Mouse (Mus musculus): ENCODE results near the gene Pnlip. TPM values are rescaled to one million over a fixed set of nuclear protein-coding genes. Genes with fewer than 3 reads are reported as not detected.
A peak's percentile ranks its signal among the peaks of the same experiment; 100 is the strongest.

Gene Pnlip
- total RNA-seq (2021) = under 1 TPM; 0.37 to 0.43 TPM

- no peak for DNase-seq
Observed at GRCm38 (mm10) chr19:58652198-58652597, at the start of gene Pnlip. Pnlip (plus strand) TSS chr19:58652498.

DNA sequence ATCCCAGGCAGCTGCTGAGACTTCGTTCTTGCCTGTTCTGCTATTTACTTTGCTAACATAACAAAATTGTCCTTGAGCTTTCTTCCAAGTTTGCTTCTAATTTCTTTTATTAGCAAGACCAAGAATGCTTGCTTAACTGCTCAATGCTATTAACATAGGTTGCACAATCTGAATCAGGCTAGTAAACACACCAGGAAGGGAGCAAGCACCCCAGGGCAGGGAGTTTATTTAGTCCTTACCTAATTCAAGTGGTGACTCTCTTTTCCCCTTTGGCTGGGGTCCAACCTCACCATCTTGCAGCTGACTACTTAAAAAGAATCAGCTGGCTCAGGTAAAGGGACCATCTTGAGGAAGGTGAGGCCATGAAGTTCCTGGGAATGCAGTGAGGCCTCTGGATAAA, 42.6 kb upstream of the Pnlip start:
- DNase-seq = no peak

GRCm38 (mm10) chr19:58612745-58613144, 39.6 kb upstream of the Pnlip start:
- DNase-seq = no peak

- DNase-seq = no peak
Observed at GRCm38 (mm10) chr19:58616606-58617005, 35.7 kb upstream of the Pnlip start.

DNA sequence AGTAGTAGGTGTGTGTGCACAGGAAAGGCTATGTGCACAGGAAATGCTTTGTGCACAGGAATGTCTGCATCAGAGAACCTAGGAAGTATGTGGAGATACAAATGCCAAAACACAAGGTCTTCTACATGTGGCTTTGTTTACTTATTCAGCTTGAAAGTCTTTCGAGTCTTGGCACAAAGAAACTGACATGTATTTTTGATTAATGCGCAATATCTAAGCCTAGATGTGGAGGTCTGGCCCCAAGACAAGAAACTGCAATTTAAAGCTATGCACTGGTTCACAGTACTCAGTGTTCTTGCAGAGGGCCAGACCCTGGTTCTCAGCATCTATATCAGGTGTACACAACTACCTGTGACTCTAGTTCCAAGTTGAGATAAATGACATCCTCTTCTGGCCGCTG, 31.6 kb upstream of the Pnlip start:
- no peak for DNase-seq

- DNase-seq = no peak
Observed at GRCm38 (mm10) chr19:58621646-58622045, 30.7 kb upstream of the Pnlip start.

GRCm38 (mm10) chr19:58624799-58625198, 27.5 kb upstream of the Pnlip start:
- no peak for DNase-seq

- DNase-seq = no peak
Observed at GRCm38 (mm10) chr19:58625254-58625947, 26.9 kb upstream of the Pnlip start.

DNA sequence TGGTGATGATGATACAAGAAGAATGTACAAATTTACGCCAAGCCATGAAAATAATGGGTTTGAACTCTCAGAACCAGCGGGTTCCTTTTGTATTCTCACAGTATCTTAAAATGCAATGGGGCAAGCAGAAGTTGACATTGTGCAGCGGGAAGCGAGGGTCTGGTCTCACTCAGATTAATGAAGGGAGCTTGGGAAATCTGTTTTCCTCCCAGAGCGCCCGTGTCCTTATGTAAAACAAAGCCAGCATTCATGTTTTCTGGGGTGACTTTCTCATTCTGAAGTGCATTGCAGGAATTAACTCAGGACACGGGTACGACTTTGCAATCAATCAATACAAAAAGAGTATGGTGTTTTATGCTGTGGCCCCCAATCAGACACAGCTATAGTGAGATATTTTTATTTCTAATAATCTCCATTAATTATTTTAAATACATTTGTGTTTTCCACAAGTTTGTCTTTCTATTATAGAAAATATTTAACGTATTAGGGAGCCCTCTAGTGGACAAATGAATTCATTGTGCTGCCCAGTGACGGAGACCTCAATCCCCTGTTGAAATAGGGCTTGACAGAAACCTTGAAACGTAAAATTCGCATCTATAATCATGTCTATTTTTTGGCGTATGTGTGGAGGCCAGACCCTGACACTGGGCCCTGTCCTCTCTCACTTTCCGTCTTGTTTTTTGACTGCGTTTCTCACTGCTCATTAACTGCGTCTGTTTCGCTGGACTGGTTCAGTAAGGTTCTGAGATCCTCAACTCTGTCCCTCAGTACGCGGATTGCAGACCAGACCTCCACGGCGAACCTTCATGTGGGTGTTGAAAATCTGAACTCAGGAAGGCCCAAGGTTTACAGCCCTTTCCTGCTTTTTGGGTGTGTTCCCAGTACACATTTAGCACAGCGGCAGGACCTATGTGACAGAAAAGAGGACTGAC, 24.6 kb upstream of the Pnlip start:
- no peak for DNase-seq

GRCm38 (mm10) chr19:58629351-58629773, 22.9 kb upstream of the Pnlip start:
- DNase-seq = no peak

DNA sequence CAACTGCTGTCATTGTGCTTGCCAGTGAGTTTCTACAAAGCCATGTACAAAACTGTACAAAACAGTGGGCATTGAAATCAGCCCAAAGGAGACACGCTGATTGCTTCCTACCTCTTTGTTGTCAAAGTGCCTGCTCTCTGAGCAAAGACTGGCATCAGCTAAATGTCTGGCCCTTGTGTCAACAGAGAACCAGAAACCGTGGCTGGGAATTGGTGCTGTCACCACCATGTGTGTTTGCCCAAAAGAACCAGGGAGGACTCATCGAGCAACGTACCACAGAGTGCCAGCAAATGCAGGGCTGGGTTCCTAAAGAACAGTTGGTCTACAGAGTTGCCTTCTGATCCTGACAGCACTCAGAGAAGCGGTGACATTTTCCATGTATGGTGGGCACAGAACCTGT, 2.3 kb upstream of the Pnlip start:
- no peak for DNase-seq

DNA sequence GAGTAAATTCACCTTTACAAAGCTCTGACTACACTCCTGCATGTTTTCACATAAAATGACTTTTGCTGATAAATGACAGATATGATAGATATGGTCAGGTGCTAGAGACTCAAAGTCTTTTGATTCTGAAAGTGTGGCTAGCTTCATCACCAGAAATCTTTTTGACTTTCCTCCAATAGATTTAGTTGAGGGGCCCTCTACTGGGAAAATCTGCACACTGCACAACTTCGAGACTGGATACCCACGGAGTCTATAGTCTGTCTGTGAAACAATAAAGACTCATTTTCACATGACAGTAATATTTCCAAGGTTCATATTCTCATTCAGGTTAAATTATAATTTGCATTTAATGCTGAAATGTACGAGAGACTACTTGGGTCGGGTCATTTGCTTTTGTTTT, 9.8 kb downstream of the Pnlip start:
- DNase-seq = peak in 1 of 2 experiments; percentile 31

GRCm38 (mm10) chr19:58663317-58663716, 11.0 kb downstream of the Pnlip start:
- DNase-seq = no peak

- DNase-seq = no peak
Observed at GRCm38 (mm10) chr19:58664901-58665300, 12.6 kb downstream of the Pnlip start.

GRCm38 (mm10) chr19:58674644-58675043, 22.3 kb downstream of the Pnlip start:
- no peak for DNase-seq

DNA sequence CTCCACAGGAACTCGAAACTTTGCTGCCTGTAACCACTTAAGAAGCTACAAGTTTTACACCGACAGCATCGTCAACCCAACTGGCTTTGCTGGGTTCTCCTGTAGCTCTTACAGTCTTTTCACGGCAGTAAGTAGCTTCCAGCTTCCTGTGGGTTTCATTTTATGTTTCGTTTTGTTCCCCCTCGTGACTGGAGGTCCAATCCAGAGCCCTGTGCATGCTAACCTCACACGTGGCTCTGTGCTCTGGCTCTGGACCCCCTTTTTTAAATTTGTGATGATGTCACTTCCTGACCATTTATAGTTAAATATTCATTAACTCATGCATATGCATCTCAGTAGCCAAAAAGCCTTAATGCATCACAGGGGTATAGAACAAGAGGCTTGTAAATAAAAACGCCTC, 24.8 kb downstream of the Pnlip start:
- no peak for DNase-seq

DNA sequence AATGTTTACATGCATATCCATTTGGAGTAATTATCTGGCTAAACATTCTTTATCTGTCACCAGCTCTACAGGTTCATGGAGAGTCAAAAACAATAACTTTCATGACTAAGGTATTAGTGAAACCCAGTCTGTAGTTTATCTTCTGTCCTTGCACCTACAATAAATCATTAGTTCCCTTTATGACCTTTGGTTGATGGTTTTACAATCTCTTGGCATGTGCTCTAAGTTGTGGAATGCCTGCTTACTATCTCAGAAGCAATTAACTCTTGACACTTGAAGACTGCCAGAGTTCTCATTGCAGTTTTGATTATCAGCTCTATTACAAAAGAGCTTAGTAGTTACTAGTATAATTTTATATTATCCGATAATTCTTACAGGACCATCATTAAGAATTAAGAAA, 36.6 kb downstream of the Pnlip start:
- no peak for DNase-seq

DNA sequence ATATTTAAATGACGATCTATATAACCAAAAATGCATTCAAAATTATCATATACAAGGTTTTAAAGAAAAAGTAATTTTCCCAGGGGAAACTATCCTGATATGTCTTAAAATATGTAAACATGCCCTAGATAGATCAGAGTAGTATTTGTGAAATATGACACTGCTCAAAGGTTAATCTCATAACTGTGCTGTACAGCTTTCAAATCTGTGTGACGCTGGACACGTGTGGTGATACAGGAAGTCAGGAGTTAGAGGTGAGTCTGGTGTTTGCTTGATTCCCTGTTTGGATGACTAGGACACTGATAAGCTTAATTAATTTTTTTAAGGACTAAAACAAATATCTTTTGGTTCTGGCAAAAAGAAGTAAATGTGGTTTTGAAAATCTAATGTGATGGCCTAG, 43.0 kb downstream of the Pnlip start:
- no peak for DNase-seq

GRCm38 (mm10) chr19:58696235-58696634, 43.9 kb downstream of the Pnlip start:
- DNase-seq = no peak

DNA sequence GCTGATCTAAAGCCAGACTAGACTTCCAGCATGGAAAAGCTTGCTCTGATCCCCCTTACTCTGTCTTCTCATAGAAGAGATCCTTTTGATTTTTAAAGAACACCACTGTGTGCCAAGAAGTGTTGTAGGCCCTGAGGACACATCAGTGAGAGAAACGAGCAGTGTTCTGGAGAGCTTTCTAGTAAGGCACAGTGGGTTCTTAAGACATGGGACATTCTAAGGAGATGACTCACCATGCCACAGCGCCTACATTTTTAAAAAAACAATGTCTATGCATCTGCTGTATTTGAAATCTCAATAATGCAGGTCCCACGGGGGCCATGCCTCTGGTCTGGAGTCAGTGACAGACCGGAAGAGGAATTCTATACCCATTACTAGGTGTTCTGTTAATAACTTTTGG, 52.3 kb downstream of the Pnlip start:
- DNase-seq = peak in 1 of 2 experiments; percentile 1

DNA sequence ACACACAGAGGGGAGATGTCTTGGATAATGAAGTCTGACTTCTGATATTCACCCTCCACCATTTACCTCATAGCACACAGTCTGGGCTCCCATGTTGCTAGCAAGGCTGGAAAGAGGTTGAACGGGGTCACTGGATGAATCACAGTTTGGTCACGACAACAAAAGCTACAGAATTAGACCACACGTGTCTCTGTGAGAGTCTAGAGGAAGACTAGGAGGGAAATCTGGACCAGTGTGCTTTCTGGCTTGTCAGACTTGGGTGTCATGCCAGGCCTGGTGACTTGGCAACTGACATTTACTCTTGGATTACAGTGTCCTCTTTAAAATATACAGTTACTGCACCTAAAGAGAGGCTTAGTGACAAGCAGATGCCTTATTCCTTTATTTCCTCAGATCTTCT, 56.3 kb downstream of the Pnlip start:
- no peak for DNase-seq

GRCm38 (mm10) chr19:58717925-58718324, 65.6 kb downstream of the Pnlip start:
- DNase-seq = no peak

DNA sequence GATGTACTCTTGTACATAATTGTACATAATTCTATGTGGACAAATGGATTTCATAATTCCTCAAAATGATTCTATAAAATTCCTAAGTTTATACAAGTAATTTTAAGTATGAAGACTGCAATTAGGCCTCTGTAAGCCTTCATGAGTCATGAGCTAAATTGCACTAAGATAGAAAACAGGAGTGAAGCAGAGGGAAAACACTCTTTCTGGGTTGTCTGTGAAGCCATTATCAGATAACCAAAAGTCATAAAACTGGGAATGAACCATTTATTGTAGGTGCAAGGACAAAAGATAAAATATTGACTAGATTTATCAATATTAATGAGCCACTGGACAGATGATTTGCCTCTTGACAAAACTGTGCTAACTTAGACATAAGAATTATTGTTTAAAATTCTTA, 68.1 kb downstream of the Pnlip start:
- DNase-seq = no peak

GRCm38 (mm10) chr19:58726551-58726950, 74.3 kb downstream of the Pnlip start:
- no peak for DNase-seq
